Mouse (Mus musculus) ES-CJ7 (cell line): ENCODE measurements around the gene Ropn1.
A peak's percentile ranks its signal among the peaks of the same experiment; 100 is the strongest.
"Not testable (repeated sequence)": the region's sequence is repeated elsewhere in the genome, so short reads cannot be mapped to it uniquely, and the experiment has no call there.

Experiments
- DNase-seq: peaks from one replicate; pipeline ENCODE4 v3.0.0; 2011; ENCODE audit warnings: low read depth, low spot score

Gene Ropn1

DNA sequence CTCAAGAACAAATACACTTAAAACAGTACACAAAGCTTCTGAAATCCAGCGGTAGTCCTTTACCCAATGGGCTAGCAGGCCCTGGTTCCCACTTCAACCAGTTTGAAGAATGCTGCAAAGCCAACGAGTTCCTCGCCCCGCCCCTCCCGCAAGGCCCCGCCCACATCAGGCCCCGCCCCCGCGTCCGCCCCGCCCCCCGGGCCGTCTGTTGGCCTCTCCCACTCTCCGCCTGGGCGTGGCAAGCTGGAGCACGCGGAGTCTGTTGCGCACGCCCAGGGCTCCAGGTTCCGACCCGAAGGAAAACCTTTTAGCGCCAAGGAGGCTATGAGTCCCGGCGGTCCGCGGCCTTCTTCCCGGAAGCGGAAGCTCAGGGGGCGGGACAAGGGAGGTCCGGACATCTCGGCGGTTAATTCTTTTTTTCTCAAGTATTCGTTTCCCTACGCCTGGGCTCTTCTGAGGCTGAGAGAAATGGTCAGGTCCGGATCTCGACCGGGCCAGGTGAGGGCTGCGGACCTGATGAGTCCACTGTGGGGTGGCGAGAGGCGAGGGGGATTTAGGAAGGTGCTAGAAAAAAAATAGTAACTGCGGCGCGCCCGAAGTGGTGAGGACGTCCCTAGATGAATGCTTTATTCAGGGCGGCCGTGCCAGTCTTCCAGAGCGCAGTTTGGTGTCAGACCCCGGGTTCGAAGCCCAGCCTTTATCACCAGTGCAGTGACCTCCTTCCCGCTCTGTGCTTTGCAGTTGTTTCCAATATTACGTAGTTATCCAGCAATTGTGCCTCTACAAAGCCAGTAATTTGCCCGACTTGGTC lies 40.8 kb downstream of the Ropn1 start, which contains the start of gene Ccdc14:
Gene Ccdc14, plus strand, starts transcription at position 283 of the 811 bp plus-strand sequence.
- peak; percentile 97 for DNase-seq

DNA sequence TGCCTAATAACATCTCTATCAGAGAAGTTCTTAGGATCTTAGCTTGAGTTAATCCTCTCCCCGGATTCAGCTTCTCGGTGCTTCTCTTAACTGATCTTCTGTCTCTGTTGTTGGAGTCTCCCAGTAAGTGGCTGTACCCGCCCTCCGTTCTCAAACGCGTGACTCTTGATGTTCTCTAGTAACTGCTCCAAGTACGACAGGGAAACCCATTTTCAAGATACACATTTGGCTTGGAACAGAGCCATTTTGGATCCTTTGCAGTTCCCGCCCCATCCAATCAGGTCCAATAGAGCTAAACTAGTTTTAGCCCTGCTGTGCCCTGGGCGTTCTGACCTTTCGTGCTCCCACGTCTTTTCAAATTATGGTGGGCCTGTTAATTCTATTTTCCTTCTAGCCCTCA lies 41.4 kb downstream of the Ropn1 start:
- peak; percentile 36 for DNase-seq

GRCm38 (mm10) chr16:34694477-34694876 lies 44.8 kb downstream of the Ropn1 start:
- DNase-seq, result no peak

DNA sequence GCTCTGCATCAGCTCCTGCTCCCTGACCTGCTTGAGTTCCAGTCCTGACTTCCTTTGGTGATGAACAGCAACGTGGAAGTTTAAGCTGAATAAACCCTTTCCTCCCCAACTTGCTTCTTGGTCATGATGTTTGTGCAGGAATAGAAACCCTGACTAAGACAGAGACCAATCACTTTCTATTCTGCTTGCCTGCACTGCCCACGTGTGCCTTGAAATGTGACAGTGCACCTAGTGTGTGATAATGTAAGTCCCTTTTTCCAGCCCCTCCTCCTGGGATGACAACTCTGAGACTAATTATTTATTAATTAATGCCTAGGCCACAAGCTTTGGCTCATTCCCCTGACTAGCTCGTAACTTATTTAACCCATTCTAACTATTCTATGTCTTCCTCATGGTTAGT lies 49.0 kb downstream of the Ropn1 start:
- DNase-seq, result not testable (repeated sequence)

GRCm38 (mm10) chr16:34700165-34700827 lies 50.6 kb downstream of the Ropn1 start:
- peak; percentile 69 for DNase-seq

- no peak for DNase-seq
Measured at GRCm38 (mm10) chr16:34700828-34701216, 51.1 kb downstream of the Ropn1 start.

GRCm38 (mm10) chr16:34706019-34706418 lies 56.3 kb downstream of the Ropn1 start:
- DNase-seq, result no peak

DNA sequence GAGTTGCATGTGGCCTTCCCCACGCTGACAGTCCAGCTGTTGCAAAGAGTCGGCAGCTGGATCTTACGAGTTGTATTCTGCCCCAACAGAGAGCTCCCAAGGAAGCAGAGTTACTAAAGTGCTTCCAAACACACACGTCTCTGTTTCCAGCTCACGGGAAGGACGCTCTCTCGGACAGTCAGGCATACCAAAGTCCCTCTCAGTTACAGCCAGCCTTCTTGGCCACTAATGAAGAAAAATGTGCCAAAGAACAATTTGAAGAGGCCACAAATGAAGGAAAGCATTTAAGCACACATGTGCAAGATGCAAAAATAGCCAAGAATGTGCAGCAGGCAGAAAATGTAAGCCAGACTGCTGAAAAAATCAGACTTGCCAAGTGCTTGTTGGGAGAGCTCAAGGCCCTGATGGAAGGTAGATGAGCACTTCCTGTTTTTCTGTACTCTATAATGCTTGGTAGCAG lies 56.8 kb downstream of the Ropn1 start:
- no peak for DNase-seq

- no peak for DNase-seq
Measured at GRCm38 (mm10) chr16:34711481-34711880, 61.8 kb downstream of the Ropn1 start.

DNA sequence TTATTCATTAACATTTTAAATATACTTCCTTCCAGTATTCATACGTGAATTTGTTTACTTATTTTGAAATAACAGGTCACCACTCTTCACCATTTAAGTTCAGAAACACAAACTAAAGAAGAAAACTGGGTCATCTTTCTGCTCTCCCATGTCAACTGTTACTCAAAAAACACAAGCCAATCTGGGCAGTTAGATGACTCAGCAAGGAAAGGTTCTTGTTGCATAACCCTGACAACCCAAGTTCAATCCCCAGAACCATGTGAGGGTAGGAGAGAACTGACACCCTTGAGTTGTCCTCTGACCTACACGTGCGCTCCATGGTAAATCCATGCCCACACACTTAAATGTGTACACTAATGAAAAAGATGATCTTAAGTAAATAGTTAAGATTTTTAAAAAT lies 75.4 kb downstream of the Ropn1 start:
- no peak for DNase-seq
